Mouse (Mus musculus) midbrain, embryonic 16.5 days (tissue): ENCODE measurements at regions not wholly inside any gene's neighbourhood (a gene's known extent, or its start where the extent isn't known, plus 50 kb on each side); places are given as distances from the start of the nearest gene placed in this dataset.

ENCODE experiments used
- ATAC-seq: fragments of 200-750 bp; cut with Nextera tagmentation; 2 replicates; pipeline ENCODE4 v1.8.0; 2017; ENCODE audit warnings: moderate TSS enrichment
- H3K27ac ChIP-seq: fragments of 300-500 bp; sonication (generic); 2 replicates; pipeline ENCODE4 v1.5.1; 2014; ENCODE audit warnings: mild to moderate bottlenecking, low read length, mixed read lengths
- H3K27me3 ChIP-seq: fragments of 300-500 bp; sonication (generic); 2 replicates; pipeline ENCODE4 v1.6.1; 2014; ENCODE audit warnings: low read depth, low read length, mixed read lengths; ENCODE audit not compliant: control insufficient read depth, insufficient read depth
- H3K36me3 ChIP-seq: fragments of 300-500 bp; sonication (generic); 2 replicates; pipeline ENCODE4 v1.6.1; 2014; ENCODE audit warnings: mild to moderate bottlenecking, low read length, moderate library complexity, mixed read lengths; ENCODE audit not compliant: control insufficient read depth, insufficient read depth
- H3K4me1 ChIP-seq: fragments of 300-500 bp; sonication (generic); 2 replicates; pipeline ENCODE4 v1.6.1; 2014; ENCODE audit warnings: mild to moderate bottlenecking, low read length, mixed read lengths; ENCODE audit not compliant: control insufficient read depth, insufficient read depth
- H3K4me2 ChIP-seq: fragments of 300-500 bp; sonication (generic); 2 replicates; pipeline ENCODE4 v1.6.1; 2014; ENCODE audit warnings: mild to moderate bottlenecking, low read length, mixed read lengths
- H3K4me3 ChIP-seq: fragments of 300-500 bp; sonication (generic); 2 replicates; pipeline ENCODE4 v1.5.1; 2014; ENCODE audit warnings: low read depth, mild to moderate bottlenecking, low read length, moderate library complexity, mixed read lengths
- H3K9ac ChIP-seq: fragments of 300-500 bp; sonication (generic); 2 replicates; pipeline ENCODE4 v1.6.1; 2014; ENCODE audit warnings: low read depth, low read length, mixed read lengths
- H3K9me3 ChIP-seq: fragments of 300-500 bp; sonication (generic); replicated peaks from 2 replicates; pipeline ENCODE4 v1.6.1; 2014; ENCODE audit warnings: mild to moderate bottlenecking, low read length, mixed read lengths; ENCODE audit not compliant: control insufficient read depth, poor library complexity, severe bottlenecking
- WGBS: fragments of 180-500 bp; shearing (Covaris S2); extraction: QIAGEN DNeasy Blood & Tissue Kit; methylation state at CpG from one replicate; pipeline ENCODE4 v1.1.7; 2014; 5-methylcytosine and 5-hydroxymethylcytosine counted together

- H3K27ac ChIP-seq: no peak overlapping the region
- no peak overlapping the region for H3K4me3 ChIP-seq
- no peaks in the 10 kb centered on the region for H3K4me1 ChIP-seq
- no peak for ATAC-seq
- 87% methylated on average over 4 of the region's 4 CpGs for WGBS
- H3K27me3 ChIP-seq: no peaks in the 10 kb centered on the region
- no peak overlapping the region for H3K4me2 ChIP-seq
- H3K9ac ChIP-seq: no peak overlapping the region
- H3K9me3 ChIP-seq: no peaks in the 10 kb centered on the region
- no peaks in the 10 kb centered on the region for H3K36me3 ChIP-seq
These were observed 308.8 kb upstream of the Marcks start for GRCm38 (mm10) chr10:37447333-37448204.

- Histone ChIP-seq H3K4me3 (no peak overlapping the region), H3K9ac (no peak overlapping the region), H3K4me2 (no peak overlapping the region), H3K4me1 (peaks cover 2% of the 10 kb centered on the region; the same call in 1 of the 2 replicates), H3K27me3 (no peaks in the 10 kb centered on the region), H3K36me3 (no peaks in the 10 kb centered on the region), H3K27ac (no peak overlapping the region), H3K9me3 (no peaks in the 10 kb centered on the region)
- ATAC-seq: peak; percentile 83; the same call in 1 of the 2 replicates
- 13% methylated on average over 4 of the region's 4 CpGs for WGBS
These were observed 301.3 kb upstream of the Marcks start for GRCm38 (mm10) chr10:37439863-37440613.

- Histone ChIP-seq H3K4me2 (no peak overlapping the region), H3K27me3 (no peaks in the 10 kb centered on the region), H3K4me1 (peaks cover 2% of the 10 kb centered on the region; the same call in 1 of the 2 replicates), H3K27ac (no peak overlapping the region), H3K9me3 (no peaks in the 10 kb centered on the region), H3K9ac (no peak overlapping the region), H3K4me3 (no peak overlapping the region), H3K36me3 (no peaks in the 10 kb centered on the region)
- ATAC-seq: no peak
- 57% methylated on average over 3 of the region's 3 CpGs for WGBS
These were observed 299.6 kb upstream of the Marcks start for GRCm38 (mm10) chr10:37438312-37438711.

- no peak overlapping the region for H3K4me3 ChIP-seq
These were observed 298.1 kb upstream of the Marcks start for GRCm38 (mm10) chr10:37436849-37437248.

GRCm38 (mm10) chr10:37434229-37434628 is 295.5 kb upstream of the Marcks start:
- WGBS: 54% methylated on average over 5 of the region's 5 CpGs
- no peak overlapping the region for H3K4me3 ChIP-seq
- H3K27me3 ChIP-seq: no peaks in the 10 kb centered on the region
- H3K9ac ChIP-seq: no peak overlapping the region
- no peaks in the 10 kb centered on the region for H3K9me3 ChIP-seq
- no peak overlapping the region for H3K27ac ChIP-seq
- H3K4me2 ChIP-seq: no peak overlapping the region
- no peak for ATAC-seq
- no peaks in the 10 kb centered on the region for H3K36me3 ChIP-seq
- H3K4me1 ChIP-seq: peaks cover 2% of the 10 kb centered on the region; the same call in 1 of the 2 replicates

More at GRCm38 (mm10) chr10:37436849-37437248, 298.1 kb upstream of the Marcks start:
- Histone ChIP-seq H3K9ac (no peak overlapping the region), H3K27ac (no peak overlapping the region), H3K9me3 (no peaks in the 10 kb centered on the region), H3K4me1 (peaks cover 2% of the 10 kb centered on the region; the same call in 1 of the 2 replicates), H3K27me3 (no peaks in the 10 kb centered on the region), H3K36me3 (no peaks in the 10 kb centered on the region), H3K4me2 (no peak overlapping the region)
- ATAC-seq: no peak

GRCm38 (mm10) chr10:37423047-37423446 is 284.3 kb upstream of the Marcks start:
- Histone ChIP-seq H3K9ac (no peak overlapping the region), H3K27me3 (no peaks in the 10 kb centered on the region), H3K27ac (no peak overlapping the region), H3K4me2 (no peak overlapping the region), H3K4me3 (no peak overlapping the region), H3K9me3 (no peaks in the 10 kb centered on the region), H3K4me1 (peaks cover 2% of the 10 kb centered on the region; the same call in 1 of the 2 replicates), H3K36me3 (no peaks in the 10 kb centered on the region)
- WGBS: 43% methylated on average over 1 of the region's 1 CpGs
- ATAC-seq: no peak

GRCm38 (mm10) chr10:37422612-37423011 is 283.9 kb upstream of the Marcks start:
- Histone ChIP-seq H3K36me3 (no peaks in the 10 kb centered on the region), H3K27me3 (no peaks in the 10 kb centered on the region), H3K4me2 (no peak overlapping the region), H3K4me1 (peaks cover 2% of the 10 kb centered on the region; the same call in 1 of the 2 replicates), H3K27ac (no peak overlapping the region), H3K9ac (no peak overlapping the region), H3K4me3 (no peak overlapping the region), H3K9me3 (no peaks in the 10 kb centered on the region)
- WGBS: 41% methylated on average over 2 of the region's 2 CpGs
- ATAC-seq: no peak

GRCm38 (mm10) chr10:37416321-37416720 is 277.6 kb upstream of the Marcks start:
- H3K9ac ChIP-seq: no peak overlapping the region
- 32% methylated on average over 1 of the region's 1 CpGs for WGBS
- no peak overlapping the region for H3K27ac ChIP-seq
- H3K4me3 ChIP-seq: no peak overlapping the region
- peak; percentile 45 for ATAC-seq
- H3K4me1 ChIP-seq: no peaks in the 10 kb centered on the region
- no peaks in the 10 kb centered on the region for H3K27me3 ChIP-seq
- H3K36me3 ChIP-seq: no peaks in the 10 kb centered on the region
- H3K9me3 ChIP-seq: no peaks in the 10 kb centered on the region
- H3K4me2 ChIP-seq: no peak overlapping the region

- H3K9ac ChIP-seq: no peak overlapping the region
- H3K27me3 ChIP-seq: no peaks in the 10 kb centered on the region
- no peaks in the 10 kb centered on the region for H3K9me3 ChIP-seq
- 55% methylated on average over 1 of the region's 1 CpGs for WGBS
- no peaks in the 10 kb centered on the region for H3K36me3 ChIP-seq
- no peak for ATAC-seq
- H3K4me3 ChIP-seq: no peak overlapping the region
- H3K27ac ChIP-seq: no peak overlapping the region
- H3K4me2 ChIP-seq: no peak overlapping the region
- H3K4me1 ChIP-seq: no peaks in the 10 kb centered on the region
These were observed 273.7 kb upstream of the Marcks start for GRCm38 (mm10) chr10:37412401-37412800.
